Mouse (Mus musculus): Measurements from ENCODE around the gene Ccni. TPM values are rescaled to one million over a fixed set of nuclear protein-coding genes. Genes with fewer than 3 reads are reported as not detected.
A peak's percentile ranks its signal among the peaks of the same experiment; 100 is the strongest.

The Ccni gene
- total RNA-seq, 2 experiments from 2014 or later: 82.5 to 92.6 TPM

DNA sequence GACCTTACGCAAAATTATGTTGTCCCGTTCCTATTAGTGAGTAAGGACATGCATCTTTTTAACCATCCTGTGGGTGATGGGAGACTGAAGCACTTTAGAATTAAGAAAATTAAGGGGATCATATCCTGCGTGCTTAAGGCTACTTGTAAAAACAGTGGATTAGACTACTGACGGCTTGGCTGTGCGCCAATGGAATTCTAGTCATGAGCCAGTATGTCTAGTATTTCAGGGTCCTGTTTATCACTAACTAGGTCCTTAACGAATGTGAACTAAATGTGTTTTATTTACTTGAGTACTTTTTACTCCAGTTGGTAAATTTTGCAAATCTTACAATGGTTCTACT lies 682 bp upstream of the Ccni start:
- intact Hi-C loops (cut with DNase I; ENCODE audit: low total_unique reads): no loop called here
- DNase-seq: peak; percentile 45

DNA sequence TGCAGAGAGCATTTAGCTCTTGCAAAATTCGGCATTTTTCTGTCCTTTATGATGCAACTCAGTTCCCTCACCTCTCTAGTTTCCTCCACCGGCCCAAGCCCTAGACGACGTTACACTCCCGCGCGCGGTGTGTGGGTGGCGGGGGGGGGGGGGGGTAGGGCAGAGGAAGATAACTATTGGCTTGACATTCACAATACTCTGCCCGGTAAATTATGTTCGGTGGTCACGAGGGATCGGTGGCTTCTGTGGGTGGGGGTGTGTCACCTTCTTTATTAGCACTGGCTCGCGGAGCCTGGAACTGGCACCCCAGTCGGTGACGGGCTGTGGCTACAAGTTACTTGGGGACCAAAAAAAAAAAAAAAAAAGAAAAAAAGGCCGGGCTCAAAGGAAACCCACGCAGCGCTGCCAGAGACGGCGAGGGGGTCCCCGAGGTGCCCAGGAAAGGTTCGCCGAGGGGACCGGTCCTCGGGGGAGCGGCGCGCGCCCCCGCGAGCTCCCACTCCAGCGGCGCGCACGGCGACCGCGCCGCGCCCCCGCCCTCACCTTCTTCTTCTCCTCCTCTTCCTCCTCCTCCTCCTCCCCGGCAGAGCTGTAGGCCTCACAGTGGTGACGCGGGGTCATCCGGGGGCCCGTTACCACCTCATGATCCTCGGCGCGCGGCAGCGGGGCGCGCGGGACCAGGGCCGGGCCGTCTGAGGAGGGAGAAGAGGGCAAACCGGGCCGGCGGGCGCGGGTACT lies 755 bp downstream of the Ccni start:
- intact Hi-C loops (cut with DNase I; ENCODE audit: low total_unique reads): no loop called here
- peak; percentile 44 for DNase-seq

DNA sequence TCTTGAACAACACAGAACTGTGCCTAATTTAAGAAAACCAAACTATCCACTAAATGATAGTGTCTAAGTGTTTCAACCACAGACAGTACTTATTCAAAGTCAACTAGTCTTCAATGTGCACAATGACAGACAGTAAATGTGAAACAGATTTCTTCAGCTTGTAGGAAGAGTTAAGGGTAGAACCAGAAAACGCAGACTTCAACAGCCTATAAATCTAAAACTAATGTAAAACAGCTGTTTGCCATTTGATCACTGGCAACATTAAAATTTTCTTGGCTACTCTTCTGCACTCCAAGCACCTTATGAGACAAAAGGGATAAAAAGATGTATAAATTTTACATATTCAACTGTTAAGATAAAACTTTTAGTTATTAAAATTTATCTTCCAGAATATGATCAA lies 5.1 kb downstream of the Ccni start:
- intact Hi-C loops (cut with DNase I; ENCODE audit: low total_unique reads): no loop called here
- no peak for DNase-seq

DNA sequence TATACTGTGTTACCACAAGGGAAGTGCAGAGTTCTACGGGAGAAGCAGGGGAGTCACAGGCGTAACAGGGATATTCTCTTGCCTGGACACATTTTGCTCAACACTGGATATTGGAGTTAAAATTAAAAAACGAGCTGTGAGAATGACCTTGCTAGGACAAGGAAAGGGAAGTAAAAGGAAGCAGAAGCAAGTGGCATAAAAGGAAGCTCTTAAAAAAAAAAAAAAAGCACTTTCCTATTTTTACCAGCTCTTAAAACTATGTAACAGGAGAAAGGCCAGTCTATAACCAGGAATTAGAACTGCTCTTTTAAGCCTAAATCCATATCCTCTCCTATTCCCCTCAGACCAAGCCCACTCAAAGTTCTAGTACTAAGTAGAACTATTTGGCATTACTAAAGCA lies 8.1 kb downstream of the Ccni start:
- no peak for DNase-seq
- intact Hi-C loops (cut with DNase I; ENCODE audit: low total_unique reads): no loop called here

DNA sequence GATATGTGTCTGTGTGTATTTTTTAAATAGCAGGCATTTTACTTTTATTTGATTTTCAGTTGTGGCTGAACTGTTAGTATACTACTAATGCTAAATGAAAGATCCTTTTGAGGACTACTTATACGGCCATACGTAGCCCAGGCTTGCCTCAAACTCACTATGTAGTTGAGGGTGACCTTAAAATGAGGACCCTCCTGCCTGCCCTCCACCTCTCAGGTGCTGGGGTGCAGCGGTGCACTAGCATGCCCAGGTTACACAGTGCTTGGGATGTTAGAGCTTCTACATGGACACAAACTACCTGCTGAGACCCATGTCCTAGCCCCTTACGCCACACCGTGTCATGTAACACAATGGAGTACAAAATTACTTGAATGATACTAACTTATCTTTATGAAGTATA lies 15.9 kb downstream of the Ccni start:
- no peak for DNase-seq
- intact Hi-C loops (cut with DNase I; ENCODE audit: low total_unique reads): no loop called here

DNA sequence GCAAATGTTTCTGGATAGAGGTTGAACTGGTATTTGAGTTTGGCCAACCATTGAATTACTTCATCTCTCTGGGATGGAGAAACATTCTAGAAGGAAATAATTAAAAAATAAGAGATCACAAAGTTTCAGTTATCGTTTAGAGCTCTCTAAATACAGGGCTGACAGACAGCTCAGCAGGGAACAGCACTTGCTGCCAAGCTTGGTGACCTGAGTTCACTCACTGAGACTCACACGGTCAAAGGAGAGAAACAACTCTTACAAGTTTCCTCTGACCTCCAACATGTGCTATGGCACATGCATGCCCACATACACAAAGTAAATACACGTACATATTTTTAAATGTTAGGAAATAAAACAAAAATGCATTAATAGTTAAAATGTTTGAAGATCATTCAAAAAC lies 16.7 kb downstream of the Ccni start:
- intact Hi-C loops (cut with DNase I; ENCODE audit: low total_unique reads): loop anchor here (10.0 kb wide), 1 partner anchor 85 kb away; no protein-coding TSS in a partner anchor
- no peak for DNase-seq

DNA sequence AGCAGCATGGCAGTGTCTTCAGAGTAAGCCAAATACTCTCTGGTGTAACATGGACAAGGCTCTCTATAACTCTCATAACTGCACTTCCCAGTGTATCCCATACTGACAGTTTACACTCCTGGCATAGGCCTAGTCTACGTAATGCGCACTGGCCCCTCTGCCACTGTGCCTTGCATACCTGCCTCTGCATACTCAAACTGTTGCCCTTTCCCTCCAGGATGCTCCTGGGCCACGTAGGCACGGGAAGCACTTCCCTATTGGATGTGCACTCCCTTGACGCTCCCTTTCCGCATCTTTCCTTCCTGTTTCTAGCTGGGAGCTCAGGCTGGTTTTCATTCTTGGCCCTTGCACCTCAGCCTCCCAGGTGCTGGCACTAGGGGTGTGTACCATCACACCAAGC lies 21.7 kb downstream of the Ccni start:
- intact Hi-C loops (cut with DNase I; ENCODE audit: low total_unique reads): loop anchor here (10.0 kb wide), 1 partner anchor 90 kb away; no protein-coding TSS in a partner anchor

DNA sequence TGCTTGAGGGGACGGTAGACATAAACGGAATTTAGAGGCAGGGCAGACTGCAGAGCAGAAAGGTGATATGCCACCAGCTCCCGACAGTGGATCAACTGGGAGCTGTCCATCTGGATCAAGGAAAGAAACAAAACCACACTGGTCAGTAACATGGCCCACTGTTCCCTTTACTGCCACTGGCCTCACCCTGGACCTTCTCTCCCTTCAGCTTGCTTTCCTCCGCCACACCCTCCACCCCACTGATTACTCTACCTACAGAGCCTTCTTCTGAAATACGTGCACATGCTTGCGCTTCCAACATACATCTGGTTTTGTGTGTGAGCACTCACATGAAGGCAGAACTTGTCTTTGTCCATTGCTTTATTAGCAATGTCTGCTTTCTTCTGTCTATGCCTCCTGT lies 23.0 kb downstream of the Ccni start:
- intact Hi-C loops (cut with DNase I; ENCODE audit: low total_unique reads): loop anchor here (10.0 kb wide), 1 partner anchor 91 kb away; no protein-coding TSS in a partner anchor
- DNase-seq: no peak

More for the DNA sequence above, 21.7 kb downstream of the Ccni start:
- DNase-seq: no peak

DNA sequence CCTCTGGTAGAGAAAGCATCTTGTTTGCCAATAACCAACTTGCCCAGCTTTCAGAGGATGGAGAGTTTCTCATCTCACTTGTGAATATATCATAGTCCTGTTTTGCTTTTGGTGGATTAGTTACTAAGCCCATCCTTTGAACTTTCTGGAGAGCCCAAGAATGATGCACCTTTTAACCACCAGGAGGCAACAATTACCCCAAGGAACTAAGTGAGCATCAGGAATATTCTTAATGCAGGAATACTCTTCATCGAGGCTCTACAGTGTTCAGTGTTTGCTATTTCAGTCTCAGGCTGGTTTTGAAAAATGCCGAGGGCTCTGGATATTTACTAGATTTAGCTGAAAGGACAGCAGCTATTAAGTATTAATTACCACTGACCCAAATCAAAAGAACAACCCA lies 26.0 kb downstream of the Ccni start:
- no peak for DNase-seq
- intact Hi-C loops (cut with DNase I; ENCODE audit: low total_unique reads): loop anchor here (10.0 kb wide), 1 partner anchor 95 kb away; no protein-coding TSS in a partner anchor

DNA sequence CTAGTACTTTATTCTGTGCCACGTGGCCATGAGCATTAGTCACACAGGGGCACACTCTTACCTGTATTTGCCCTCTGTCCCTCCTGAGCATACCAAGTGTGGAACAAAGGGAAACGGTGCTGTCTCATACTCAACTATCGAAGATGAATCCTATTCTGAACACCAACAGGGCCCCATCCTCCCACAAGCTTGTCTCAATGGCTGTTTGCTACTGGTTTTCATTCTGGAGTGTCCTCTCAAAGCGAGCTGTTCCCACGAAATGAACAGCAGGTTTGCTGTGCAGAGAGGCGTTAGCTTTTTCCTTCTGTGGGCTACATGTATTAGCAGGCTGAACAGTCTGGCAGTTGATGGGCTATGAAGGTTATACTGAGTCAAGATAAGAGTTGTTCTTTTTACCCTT lies 27.7 kb downstream of the Ccni start:
- intact Hi-C loops (cut with DNase I; ENCODE audit: low total_unique reads): loop anchor here (10.0 kb wide), 1 partner anchor 146 kb away; no protein-coding TSS in a partner anchor
- DNase-seq: no peak

DNA sequence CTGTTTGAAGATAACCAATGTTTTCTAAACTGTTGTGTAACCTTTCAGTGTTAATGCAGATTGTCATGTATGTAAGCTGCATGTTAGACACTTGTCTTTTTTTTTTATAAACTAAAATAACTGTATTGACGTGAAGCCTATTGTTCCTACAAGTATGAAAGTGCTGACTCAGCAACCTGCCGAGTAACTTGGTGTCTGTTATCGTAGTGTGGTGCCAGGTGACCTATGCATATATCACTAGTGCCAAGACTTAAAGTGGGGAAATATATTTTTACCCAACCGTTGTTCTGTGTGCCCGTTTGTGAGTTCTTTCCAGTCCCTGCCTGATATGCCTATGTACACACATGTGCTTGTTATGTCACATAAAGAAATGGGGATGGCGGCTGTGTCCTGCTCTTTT lies 31.6 kb downstream of the Ccni start:
- intact Hi-C loops (cut with DNase I; ENCODE audit: low total_unique reads): loop anchor here (10.0 kb wide), 1 partner anchor 150 kb away; no protein-coding TSS in a partner anchor
- no peak for DNase-seq

DNA sequence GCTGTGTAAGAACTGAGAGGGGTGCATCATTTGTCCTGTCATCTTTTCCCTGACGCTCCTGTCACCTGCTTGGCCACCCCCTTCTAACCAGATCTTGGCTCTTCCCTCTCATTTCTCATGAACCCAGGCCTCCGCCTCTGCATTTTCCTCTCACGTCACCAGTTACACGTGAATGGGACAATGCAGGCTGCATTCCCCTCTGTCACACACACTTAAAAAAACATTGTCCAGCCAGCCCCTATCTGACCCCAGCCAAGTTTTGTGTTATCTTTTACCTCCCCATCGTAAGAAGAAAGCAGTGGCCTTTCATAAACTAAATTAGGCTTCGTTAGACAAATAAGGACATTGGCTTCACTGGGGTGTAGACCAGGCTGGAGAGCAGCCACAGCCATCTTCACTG lies 33.8 kb downstream of the Ccni start:
- intact Hi-C loops (cut with DNase I; ENCODE audit: low total_unique reads): loop anchor here (10.0 kb wide), 1 partner anchor 152 kb away; no protein-coding TSS in a partner anchor
- DNase-seq: no peak

DNA sequence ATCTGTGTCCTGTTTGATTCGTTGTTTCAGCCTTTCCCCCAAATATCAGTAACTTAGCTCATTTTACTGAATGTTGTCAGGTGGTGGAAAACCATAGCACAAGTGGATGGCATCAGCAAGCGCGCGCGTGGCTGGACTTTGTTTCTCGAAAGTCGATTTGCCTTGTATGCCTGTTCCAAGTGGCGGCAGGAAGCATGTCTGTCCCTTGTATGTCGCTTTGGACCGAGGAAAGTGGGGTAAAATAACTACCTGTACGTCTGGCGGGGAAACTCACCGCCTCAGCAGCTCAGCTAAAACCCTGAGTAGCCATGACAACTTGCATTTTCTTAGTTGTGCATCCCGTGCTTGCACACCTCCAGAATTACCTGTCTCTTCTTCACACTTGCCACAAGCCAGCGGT lies 34.9 kb downstream of the Ccni start:
- no peak for DNase-seq
- intact Hi-C loops (cut with DNase I; ENCODE audit: low total_unique reads): loop anchor here (10.0 kb wide), 1 partner anchor 153 kb away; no protein-coding TSS in a partner anchor

DNA sequence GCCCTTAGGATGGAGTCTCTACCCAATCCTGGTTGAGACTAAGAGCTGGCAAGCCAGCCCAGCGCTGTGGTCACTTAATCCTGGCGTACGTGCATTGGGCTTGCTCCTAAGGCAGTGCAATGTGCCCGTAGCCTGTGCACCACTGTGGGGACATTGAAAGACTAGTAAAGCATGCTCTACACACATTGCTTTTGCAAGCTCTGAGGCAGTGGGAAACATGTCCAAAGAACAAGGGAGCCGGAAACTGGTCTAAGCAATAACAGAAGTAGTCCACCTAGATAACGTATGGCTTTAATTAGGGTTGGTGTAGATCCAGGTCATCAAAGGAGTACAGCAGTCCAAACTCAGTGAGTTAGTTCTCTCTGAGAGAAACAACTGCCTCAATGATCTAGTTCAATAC lies 37.6 kb downstream of the Ccni start:
- no peak for DNase-seq
- intact Hi-C loops (cut with DNase I; ENCODE audit: low total_unique reads): loop anchor here (10.0 kb wide), 2 partner anchors 154 to 184 kb away; no protein-coding TSS in a partner anchor

DNA sequence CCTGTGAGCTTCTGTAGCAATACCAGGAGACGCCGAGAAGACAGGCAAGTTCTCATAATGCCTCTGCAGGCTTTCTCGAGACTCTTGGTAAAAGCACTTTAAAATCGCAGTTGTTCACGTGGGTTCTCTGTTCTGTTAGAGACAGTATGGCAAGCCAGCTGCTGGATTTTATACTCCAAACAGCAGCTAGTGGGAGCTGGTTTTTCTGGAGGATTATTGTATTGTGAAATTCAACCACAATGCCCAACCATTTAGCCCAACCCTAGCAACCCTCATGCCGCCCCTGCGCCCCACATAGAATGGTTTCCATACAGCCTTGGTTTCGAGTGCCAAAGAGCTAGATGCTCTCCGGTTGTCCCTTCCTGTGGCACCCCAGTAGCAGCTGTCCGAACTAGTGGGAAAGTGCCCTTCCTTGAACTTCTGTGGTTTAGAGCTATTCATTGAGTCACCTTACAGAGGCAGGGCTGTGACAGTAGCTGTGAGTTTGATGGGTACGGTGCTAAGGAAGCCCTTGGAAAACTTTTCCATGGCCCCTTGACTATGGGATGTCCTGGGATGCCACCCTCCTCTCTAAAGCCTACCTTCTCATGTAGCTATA lies 38.3 kb downstream of the Ccni start:
- DNase-seq: no peak
- intact Hi-C loops (cut with DNase I; ENCODE audit: low total_unique reads): loop anchor here (10.0 kb wide), 2 partner anchors 153 to 183 kb away; no protein-coding TSS in a partner anchor

DNA sequence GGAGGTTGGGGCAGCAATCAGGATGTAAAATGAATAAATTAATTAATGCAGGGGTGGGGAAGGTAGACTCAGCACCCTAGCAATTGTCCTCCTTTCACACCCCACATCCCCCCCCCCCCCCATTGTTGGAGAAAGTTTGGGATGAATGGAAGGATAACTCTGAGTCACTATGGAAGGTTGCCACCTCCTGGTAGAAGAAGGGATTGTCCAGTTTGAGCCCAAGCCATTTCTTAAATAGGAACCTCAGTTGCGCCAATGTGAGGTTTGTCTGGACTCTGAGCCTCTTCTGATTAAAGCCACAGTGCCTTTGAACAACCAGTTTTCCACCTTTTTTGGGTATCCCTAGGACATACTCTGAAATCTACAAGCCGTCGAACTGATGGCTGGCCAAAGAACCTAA lies 42.8 kb downstream of the Ccni start:
- DNase-seq: peak; percentile 31
- intact Hi-C loops (cut with DNase I; ENCODE audit: low total_unique reads): loop anchor here (5.0 to 10.0 kb wide), 3 partner anchors 71 to 179 kb away; partner anchors contain the start of gene Sept11

DNA sequence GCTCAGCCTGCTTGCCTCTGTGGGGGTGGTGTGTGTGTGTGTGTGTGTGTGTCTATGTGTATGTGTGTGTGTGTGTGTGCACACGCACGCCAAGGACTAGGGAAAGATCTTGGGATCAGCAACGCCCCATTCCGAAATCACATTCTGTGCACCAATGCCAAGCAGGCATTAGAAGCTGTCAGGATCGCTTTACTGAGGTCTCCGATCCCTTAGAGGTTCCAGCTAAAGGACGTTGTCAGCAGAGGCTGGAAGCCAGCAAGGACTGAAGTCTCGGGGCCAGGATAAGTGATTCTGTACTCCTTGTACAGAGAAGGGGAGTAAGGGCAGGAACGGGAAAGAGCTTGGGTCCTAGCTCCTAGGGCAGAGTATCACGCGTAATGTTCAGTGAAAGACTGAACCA lies 51.9 kb downstream of the Ccni start:
- intact Hi-C loops (cut with DNase I; ENCODE audit: low total_unique reads): no loop called here
- DNase-seq: peak; percentile 59

DNA sequence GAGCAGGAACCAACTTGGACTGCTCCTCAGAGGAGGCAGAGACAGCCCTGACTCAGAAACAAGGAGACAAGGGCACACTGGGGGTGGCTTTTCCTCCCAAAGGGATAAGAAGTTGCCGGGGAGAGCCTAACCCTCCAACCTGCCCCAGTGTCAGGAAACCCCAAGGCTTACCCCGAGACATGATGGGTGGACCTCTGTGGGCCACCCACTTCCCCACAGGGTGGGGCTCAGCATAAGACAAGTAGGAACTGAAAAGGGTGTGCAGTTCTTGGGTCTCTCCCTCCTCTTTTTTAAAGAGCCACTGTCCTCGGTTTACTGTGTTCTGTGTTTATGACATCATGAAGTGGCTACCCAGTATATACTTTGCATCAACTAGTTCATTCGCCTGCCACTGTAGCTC lies 53.8 kb downstream of the Ccni start:
- intact Hi-C loops (cut with DNase I; ENCODE audit: low total_unique reads): no loop called here
- DNase-seq: no peak

DNA sequence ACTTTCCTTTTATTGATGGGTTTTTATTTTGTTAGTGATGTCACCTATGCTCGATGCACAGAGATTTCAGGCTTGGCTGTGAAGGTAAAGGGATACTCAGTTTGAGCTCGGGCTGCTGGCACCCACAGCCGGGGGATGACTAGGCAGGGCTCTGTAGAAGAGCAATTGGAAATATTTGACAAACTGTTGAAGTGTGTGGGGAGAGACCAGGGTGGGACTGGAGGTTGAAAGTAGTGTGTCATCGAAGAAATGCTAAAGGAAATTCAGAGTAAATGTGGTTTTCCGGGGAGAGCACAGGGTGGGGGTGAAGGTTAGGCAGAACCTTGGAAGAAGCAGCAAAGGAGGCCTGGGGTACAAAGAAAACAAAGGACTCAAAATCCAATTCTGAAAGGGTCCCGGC lies 54.3 kb downstream of the Ccni start:
- intact Hi-C loops (cut with DNase I; ENCODE audit: low total_unique reads): no loop called here
- no peak for DNase-seq

DNA sequence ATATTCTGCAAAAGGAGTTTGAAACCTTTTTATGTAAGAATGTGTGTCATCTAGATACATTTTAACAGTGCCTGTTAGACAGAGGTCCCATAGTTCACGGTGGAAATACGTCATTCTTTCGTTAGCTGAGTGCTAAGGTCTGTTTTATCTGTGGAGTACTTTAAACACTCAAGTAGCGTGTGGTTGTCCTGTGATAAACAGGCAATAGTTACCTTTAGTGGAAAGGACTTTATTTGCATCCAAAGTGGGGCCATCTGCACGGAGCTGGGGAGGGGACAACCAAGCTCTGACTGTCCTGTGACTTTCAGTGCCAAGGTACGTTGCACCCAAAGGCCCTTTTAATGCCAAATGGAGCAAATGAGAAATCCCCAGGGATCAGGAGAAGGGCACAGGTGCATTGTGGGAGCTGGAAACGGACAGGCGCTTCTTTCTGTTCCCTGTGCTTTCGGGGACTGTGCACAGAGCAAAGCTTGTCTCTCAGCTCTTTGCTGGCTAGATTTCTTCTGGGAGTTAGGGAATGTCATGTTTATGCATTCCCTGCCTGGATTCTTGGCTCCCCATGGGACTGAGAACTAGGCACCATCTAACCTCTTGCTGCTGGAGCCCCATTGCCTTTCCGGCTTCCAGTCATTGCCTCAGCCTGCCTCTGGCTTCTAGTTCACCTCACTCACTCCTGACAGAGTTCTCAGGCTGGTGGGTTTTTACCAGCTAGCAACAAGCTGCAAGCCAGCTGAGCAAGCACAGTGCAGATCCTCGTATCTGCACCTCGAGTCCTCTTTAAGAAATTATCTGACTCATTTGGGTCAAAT lies 56.1 kb downstream of the Ccni start:
- no peak for DNase-seq
- intact Hi-C loops (cut with DNase I; ENCODE audit: low total_unique reads): no loop called here
